Mouse (Mus musculus) forebrain, embryonic 10.5 days (tissue): ENCODE data around the gene Wdr20. TPM values are rescaled to one million over a fixed set of nuclear protein-coding genes. Genes with fewer than 3 reads are reported as not detected.
A peak's percentile ranks its signal among the peaks of the same experiment; 100 is the strongest.

ENCODE experiments used
- DNase-seq: peaks from one replicate; pipeline ENCODE4 v3.0.0-alpha.2; 2017; ENCODE audit warnings: low spot score; ENCODE audit errors: extremely low spot score
- H3K27ac ChIP-seq: fragments of 300-500 bp; sonication (generic); 2 replicates; pipeline ENCODE4 v1.5.1; 2016; ENCODE audit warnings: mild to moderate bottlenecking
- H3K27me3 ChIP-seq: fragments of 300-500 bp; sonication (generic); 2 replicates; pipeline ENCODE4 v1.6.1; 2016; ENCODE audit warnings: mild to moderate bottlenecking; ENCODE audit not compliant: poor library complexity, severe bottlenecking
- H3K36me3 ChIP-seq: fragments of 300-500 bp; sonication (generic); replicated peaks from 2 replicates; pipeline ENCODE4 v1.6.1; 2016; ENCODE audit warnings: mild to moderate bottlenecking, moderate library complexity
- H3K4me1 ChIP-seq: fragments of 300-500 bp; sonication (generic); 2 replicates; pipeline ENCODE4 v1.6.1; 2016
- H3K4me3 ChIP-seq: fragments of 300-500 bp; sonication (generic); 2 replicates; pipeline ENCODE4 v1.5.1; 2016; ENCODE audit warnings: mild to moderate bottlenecking, moderate library complexity
- H3K9me3 ChIP-seq: fragments of 300-500 bp; sonication (generic); 2 replicates; pipeline ENCODE4 v1.6.1; 2016; ENCODE audit warnings: mild to moderate bottlenecking, moderate library complexity
- WGBS: fragments of 180-500 bp; shearing (Covaris S2); methylation state at CpG from one replicate; pipeline ENCODE4 v1.1.7; 2016; 5-methylcytosine and 5-hydroxymethylcytosine counted together
- polyA plus RNA-seq: library from polyadenylated mRNA; unstranded; fragments of >200 nt; fragmentation: Nextera tagmentation; extraction: Ambion mirVana; gene quantifications from 2 replicates; pipeline ENCODE4 v1.2.1, GENCODE M21; 2016

The Wdr20 gene
- polyA plus RNA-seq, 1 experiment from 2014 or later = 23.5 TPM

GRCm38 (mm10) chr12:110795035-110795434, 57.3 kb downstream of the Wdr20 start:
- Histone ChIP-seq H3K4me1 (no peaks in the 10 kb centered on the region), H3K27me3 (no peaks in the 10 kb centered on the region), H3K4me3 (no peak overlapping the region), H3K36me3 (peaks cover 55% of the 10 kb centered on the region), H3K9me3 (no peaks in the 10 kb centered on the region), H3K27ac (no peak overlapping the region)
- no peak for DNase-seq
- WGBS = 94% methylated on average over 6 of the region's 6 CpGs

GRCm38 (mm10) chr12:110796748-110797147, 59.0 kb downstream of the Wdr20 start:
- Histone ChIP-seq H3K27me3 (no peaks in the 10 kb centered on the region), H3K36me3 (peaks cover 57% of the 10 kb centered on the region)
- WGBS = 87% methylated on average over 6 of the region's 6 CpGs

GRCm38 (mm10) chr12:110797202-110797601, 59.5 kb downstream of the Wdr20 start:
- Histone ChIP-seq H3K27me3 (no peaks in the 10 kb centered on the region), H3K9me3 (no peaks in the 10 kb centered on the region), H3K27ac (no peak overlapping the region), H3K36me3 (peaks cover 60% of the 10 kb centered on the region), H3K4me3 (no peak overlapping the region), H3K4me1 (peaks cover 2% of the 10 kb centered on the region; the same call in 1 of the 2 replicates)
- WGBS = 89% methylated on average over 6 of the region's 6 CpGs
- DNase-seq = no peak

More at GRCm38 (mm10) chr12:110796748-110797147, 59.0 kb downstream of the Wdr20 start:
- no peak for DNase-seq
- Histone ChIP-seq H3K4me1 (no peaks in the 10 kb centered on the region), H3K27ac (no peak overlapping the region), H3K4me3 (no peak overlapping the region), H3K9me3 (no peaks in the 10 kb centered on the region)

DNA sequence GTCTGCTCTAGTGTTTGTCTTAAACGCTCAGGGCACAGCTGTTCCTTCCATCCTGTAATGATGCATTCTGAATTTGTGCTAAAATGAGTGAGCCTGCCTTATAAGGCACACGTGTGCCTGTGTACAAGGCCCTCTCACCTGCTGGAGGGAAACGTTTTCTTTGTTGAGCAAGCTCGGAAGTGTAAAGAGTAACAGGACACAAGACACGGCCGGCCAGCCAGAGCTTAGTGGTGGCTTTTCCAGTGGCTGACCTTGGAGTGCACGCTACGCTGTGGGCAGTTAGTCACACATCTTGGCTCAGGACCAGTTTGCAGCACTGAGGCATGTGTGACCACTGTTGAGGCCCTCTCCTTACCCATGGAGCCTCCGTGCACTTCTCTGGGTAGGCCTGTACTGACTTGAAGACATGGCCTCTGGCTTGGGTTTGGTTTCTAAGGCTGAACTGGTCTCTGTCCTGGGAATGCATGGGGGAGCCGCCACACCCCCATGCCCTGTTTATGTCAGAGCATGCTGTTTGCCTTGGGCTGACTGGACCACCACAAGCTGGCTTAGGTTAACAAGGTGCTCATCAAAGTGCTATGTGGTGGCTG, 60.2 kb downstream of the Wdr20 start:
- DNase-seq = no peak
- Histone ChIP-seq H3K4me1 (peaks cover 4% of the 10 kb centered on the region; the same call in 1 of the 2 replicates), H3K4me3 (no peak overlapping the region), H3K9me3 (no peaks in the 10 kb centered on the region), H3K36me3 (peaks cover 56% of the 10 kb centered on the region), H3K27me3 (no peaks in the 10 kb centered on the region), H3K27ac (no peak overlapping the region)
- 91% methylated on average over 10 of the region's 10 CpGs for WGBS

GRCm38 (mm10) chr12:110799226-110799625, 61.5 kb downstream of the Wdr20 start:
- no peaks in the 10 kb centered on the region for H3K9me3 ChIP-seq
- 89% methylated on average over 4 of the region's 4 CpGs for WGBS
- peaks cover 45% of the 10 kb centered on the region for H3K36me3 ChIP-seq
- peaks cover 6% of the 10 kb centered on the region for H3K4me1 ChIP-seq
- DNase-seq = no peak
- no peak overlapping the region for H3K27ac ChIP-seq
- no peaks in the 10 kb centered on the region for H3K27me3 ChIP-seq
- H3K4me3 ChIP-seq = no peak overlapping the region

GRCm38 (mm10) chr12:110801876-110802464, 64.2 kb downstream of the Wdr20 start:
- peaks cover 24% of the 10 kb centered on the region for H3K4me1 ChIP-seq
- peak overlapping the region; percentile 25; the same call in 1 of the 2 replicates for H3K27ac ChIP-seq
- H3K4me3 ChIP-seq = no peak overlapping the region
- 86% methylated on average over 10 of the region's 10 CpGs for WGBS
- no peaks in the 10 kb centered on the region for H3K9me3 ChIP-seq
- H3K27me3 ChIP-seq = no peaks in the 10 kb centered on the region
- H3K36me3 ChIP-seq = peaks cover 52% of the 10 kb centered on the region
- no peak for DNase-seq

DNA sequence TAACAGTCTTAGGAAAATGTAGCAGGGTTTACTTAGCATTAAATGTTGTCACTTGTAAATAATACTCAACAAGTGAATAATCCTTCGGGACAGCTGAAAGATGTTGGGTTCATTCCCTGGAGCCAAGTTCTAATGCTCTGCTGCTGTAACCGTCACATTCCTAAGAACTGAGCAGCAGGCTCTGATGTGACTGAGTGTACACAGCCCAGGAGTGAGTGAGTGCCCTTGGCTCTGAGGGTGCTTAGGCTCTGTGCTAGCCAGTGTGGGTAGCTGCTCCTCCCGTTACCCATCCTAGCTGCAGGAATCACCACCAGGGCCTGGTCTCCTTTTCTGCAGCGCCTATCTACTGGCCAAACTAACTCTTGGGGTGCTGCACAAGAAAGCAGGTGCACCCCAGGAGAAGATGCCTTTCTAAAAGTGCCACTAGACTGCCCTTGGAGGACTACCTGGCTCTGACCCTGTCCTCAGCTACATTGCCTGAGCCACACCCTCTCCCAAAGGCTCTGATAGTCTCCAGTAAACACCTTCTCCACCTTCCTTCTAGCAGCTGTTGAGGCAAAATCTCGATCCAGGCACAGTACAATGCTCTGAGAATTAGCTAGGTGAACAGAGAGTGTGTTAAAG, 65.0 kb downstream of the Wdr20 start:
- 87% methylated on average over 5 of the region's 5 CpGs for WGBS
- no peaks in the 10 kb centered on the region for H3K9me3 ChIP-seq
- no peak overlapping the region for H3K4me3 ChIP-seq
- H3K36me3 ChIP-seq = peaks cover 58% of the 10 kb centered on the region
- no peak overlapping the region for H3K27ac ChIP-seq
- H3K4me1 ChIP-seq = peaks cover 26% of the 10 kb centered on the region
- H3K27me3 ChIP-seq = no peaks in the 10 kb centered on the region
- no peak for DNase-seq

DNA sequence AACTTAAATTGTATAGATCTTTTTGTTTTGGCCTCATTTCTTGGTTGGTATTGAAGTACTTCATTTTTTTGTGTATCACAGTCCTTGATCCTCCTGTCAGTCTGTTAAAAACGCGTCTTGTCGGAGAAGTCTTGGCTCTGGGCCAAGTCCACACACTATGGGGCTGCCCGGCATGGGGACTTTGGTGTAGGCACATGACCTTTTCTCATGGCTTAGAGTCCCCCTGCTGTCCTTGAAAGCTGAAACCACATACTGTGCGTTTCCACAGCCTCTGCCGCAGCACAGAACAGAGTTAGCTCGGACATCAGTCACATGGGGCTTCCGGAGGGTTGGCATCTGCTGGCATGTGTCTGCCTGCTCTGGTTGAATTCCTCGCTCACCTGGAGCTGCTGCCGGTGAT, 66.5 kb downstream of the Wdr20 start:
- DNase-seq = no peak

DNA sequence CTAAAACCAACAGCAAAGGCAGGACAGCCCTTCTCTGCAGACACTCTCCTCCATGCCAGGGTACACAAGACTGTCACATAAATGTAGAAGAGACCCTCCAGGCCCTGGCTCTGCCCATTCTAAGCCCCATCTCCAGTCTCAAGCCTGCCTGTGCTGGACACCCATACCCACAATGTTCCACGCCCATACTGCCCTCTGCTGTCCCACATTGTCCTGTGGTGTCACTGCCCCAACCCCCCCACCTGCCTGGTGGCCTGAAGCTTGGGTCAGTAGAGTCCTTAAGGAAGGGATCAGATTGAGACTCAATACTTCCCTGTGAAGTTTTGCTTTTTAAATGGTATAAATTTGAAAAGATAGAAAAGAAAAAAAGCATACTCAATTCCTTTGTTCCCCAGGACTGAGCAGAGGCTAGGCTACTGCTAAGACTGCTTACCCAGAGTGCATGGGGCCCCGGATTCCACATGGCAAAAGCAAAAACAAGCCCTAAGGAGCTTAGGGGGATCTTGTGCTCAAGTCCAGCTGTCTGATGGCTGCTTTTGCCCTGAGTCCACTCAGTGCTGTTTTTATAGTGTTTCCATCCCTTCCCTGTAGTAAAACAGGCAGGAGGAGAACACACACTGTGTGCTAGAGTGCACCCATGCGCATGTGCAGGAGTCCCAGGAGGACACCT, 68.7 kb downstream of the Wdr20 start:
- Histone ChIP-seq H3K27ac (peak overlapping the region; percentile 22), H3K27me3 (no peaks in the 10 kb centered on the region), H3K4me3 (no peak overlapping the region), H3K4me1 (peaks cover 46% of the 10 kb centered on the region), H3K9me3 (no peaks in the 10 kb centered on the region), H3K36me3 (peaks cover 60% of the 10 kb centered on the region)
- no peak for DNase-seq
- 76% methylated on average over 3 of the region's 3 CpGs for WGBS

More for the DNA sequence above, 66.5 kb downstream of the Wdr20 start:
- peaks cover 55% of the 10 kb centered on the region for H3K36me3 ChIP-seq
- H3K4me1 ChIP-seq = peaks cover 40% of the 10 kb centered on the region
- H3K9me3 ChIP-seq = no peaks in the 10 kb centered on the region
- H3K27me3 ChIP-seq = no peaks in the 10 kb centered on the region
- H3K4me3 ChIP-seq = no peak overlapping the region
- 62% methylated on average over 10 of the region's 10 CpGs for WGBS
- no peak overlapping the region for H3K27ac ChIP-seq

DNA sequence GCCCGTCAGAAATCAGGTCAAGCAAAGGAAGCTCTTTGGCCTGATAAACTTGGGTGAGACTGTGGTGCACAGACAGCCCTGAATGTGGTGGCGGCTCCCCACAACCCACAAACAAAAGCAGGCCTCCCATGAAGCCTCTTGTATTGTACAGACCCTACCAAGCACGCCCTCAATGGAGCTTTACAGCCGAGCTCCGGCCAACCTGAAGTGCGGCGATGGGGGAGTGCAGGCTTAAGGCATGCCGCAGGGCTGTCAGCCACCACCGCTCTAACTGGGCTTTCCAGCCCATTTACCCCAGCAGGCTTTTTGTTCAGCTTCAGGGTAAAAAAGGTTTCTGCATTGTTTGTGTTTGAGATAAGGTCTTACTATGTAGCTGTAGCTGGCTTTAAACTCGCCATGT, 70.7 kb downstream of the Wdr20 start:
- WGBS = 25% methylated on average over 10 of the region's 10 CpGs
- DNase-seq = peak; percentile 21
- Histone ChIP-seq H3K4me3 (no peak overlapping the region), H3K9me3 (no peaks in the 10 kb centered on the region), H3K27me3 (no peaks in the 10 kb centered on the region), H3K36me3 (peaks cover 70% of the 10 kb centered on the region), H3K4me1 (peaks cover 42% of the 10 kb centered on the region), H3K27ac (peak overlapping the region; percentile 67)

DNA sequence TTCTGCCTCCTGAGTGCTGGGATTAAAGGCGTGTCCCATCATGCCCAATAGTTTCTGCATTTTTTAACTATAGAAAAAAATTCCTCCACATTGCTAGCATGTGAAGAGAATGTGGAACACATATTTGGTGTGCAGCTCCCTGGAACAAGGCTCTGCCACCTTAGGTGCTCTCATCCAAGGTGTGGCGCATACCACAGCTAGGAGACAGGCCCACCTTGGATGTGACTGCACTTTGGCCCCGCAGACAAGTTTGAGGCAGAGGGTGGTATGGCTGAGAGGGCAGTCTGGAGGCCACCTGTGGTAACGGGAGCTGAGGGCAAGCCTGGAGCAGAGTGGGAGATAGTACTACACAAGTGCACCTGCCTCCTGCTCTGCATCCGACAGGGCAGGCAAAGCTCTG, 71.1 kb downstream of the Wdr20 start:
- peaks cover 74% of the 10 kb centered on the region for H3K36me3 ChIP-seq
- WGBS = 72% methylated on average over 5 of the region's 5 CpGs
- H3K27me3 ChIP-seq = no peaks in the 10 kb centered on the region
- no peaks in the 10 kb centered on the region for H3K9me3 ChIP-seq
- 0 out of 2 replicates have a peak overlapping the region, but pooled peaks have one; percentile 25 for H3K27ac ChIP-seq
- no peak overlapping the region for H3K4me3 ChIP-seq
- H3K4me1 ChIP-seq = peaks cover 42% of the 10 kb centered on the region
- no peak for DNase-seq

GRCm38 (mm10) chr12:110813132-110813531, 75.4 kb downstream of the Wdr20 start:
- H3K27me3 ChIP-seq = no peaks in the 10 kb centered on the region
- no peak overlapping the region for H3K27ac ChIP-seq
- 90% methylated on average over 9 of the region's 9 CpGs for WGBS
- peaks cover 50% of the 10 kb centered on the region for H3K36me3 ChIP-seq
- no peak for DNase-seq
- H3K4me1 ChIP-seq = peaks cover 17% of the 10 kb centered on the region
- no peaks in the 10 kb centered on the region for H3K9me3 ChIP-seq
- H3K4me3 ChIP-seq = no peak overlapping the region

DNA sequence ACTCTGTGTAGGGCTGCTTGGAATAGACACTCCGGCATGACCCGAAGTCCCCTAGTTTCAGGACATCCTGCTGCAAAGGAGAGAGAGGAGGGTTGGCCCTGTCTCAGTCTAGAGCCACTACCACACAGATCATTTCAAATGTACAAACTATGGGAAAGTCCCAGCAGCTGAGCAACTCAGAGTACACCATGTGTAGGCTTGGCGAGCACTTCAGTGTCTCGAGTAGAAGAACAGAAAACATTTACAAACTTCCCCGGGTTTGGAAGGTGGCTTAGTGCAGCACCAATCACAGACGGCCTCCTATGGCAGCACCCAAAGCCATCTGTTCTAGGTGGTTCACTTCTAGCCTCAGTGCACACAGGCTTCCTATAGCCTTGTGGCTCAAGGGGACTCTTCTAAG, 75.9 kb downstream of the Wdr20 start:
- H3K4me3 ChIP-seq = no peak overlapping the region
- no peaks in the 10 kb centered on the region for H3K27me3 ChIP-seq
- peaks cover 12% of the 10 kb centered on the region for H3K4me1 ChIP-seq
- DNase-seq = no peak
- 94% methylated on average over 6 of the region's 6 CpGs for WGBS
- no peak overlapping the region for H3K27ac ChIP-seq
- H3K36me3 ChIP-seq = peaks cover 53% of the 10 kb centered on the region
- H3K9me3 ChIP-seq = no peaks in the 10 kb centered on the region
